Mouse (Mus musculus): Measurements from ENCODE around the gene Cux1.

Gene Cux1

GRCm38 (mm10) chr5:136198474-136199391, 368.6 kb downstream of the Cux1 start, which contains the start of gene Prkrip1:
Gene Prkrip1 (minus strand): TSS chr5:136198963.
- peak; percentile 100 for DNase-seq (ENCODE audit: low read depth)

Measured in naive thymus-derived CD4-positive, alpha-beta T cell, adult 2 months (primary cell).